Mouse (Mus musculus) brain, embryonic 14.5 days (tissue): Measurements from ENCODE around the gene Atf1. TPM values are rescaled to one million over a fixed set of nuclear protein-coding genes. Genes with fewer than 3 reads are reported as not detected.

Source experiments
- DNase-seq: peaks from one replicate; pipeline ENCODE4 v3.0.0-alpha.2; 2011; ENCODE audit warnings: low read depth
- CTCF ChIP-seq: fragments of 200-500 bp; IDR thresholded peaks from 2 replicates; pipeline ENCODE4 v1.5.1; 2012; ENCODE audit warnings: inconsistent platforms, mild to moderate bottlenecking, moderate library complexity, borderline replicate concordance; ENCODE audit not compliant: insufficient read depth, insufficient read length; ENCODE audit errors: extremely low read depth
- POLR2A ChIP-seq: fragments of 200-500 bp; IDR thresholded peaks from 2 replicates; pipeline ENCODE4 v1.6.1; 2012; ENCODE audit warnings: mild to moderate bottlenecking, inconsistent platforms, borderline replicate concordance; ENCODE audit not compliant: poor library complexity, insufficient read depth, insufficient read length, severe bottlenecking; ENCODE audit errors: extremely low read depth
- polyA plus RNA-seq: library from polyadenylated mRNA; depleted of rRNA; stranded (reverse); fragments of >200 nt; gene quantifications from 2 replicates; pipeline ENCODE4 v1.2.3, GENCODE M21; 2012; rRNA removed

The Atf1 gene
- polyA plus RNA-seq, 1 experiment, result 19.0 TPM

- DNase-seq, result no peak
- TF ChIP-seq POLR2A (no peak), CTCF (no peak)
These were observed 75.9 kb downstream of the Atf1 start for GRCm38 (mm10) chr15:100303428-100304018.

- TF ChIP-seq POLR2A (no peak; the same call in 1 of the 2 replicates), CTCF (no peak)
- DNase-seq, result peak; percentile 92
These were observed 76.7 kb downstream of the Atf1 start, which contains the start of gene Mettl7a1 for GRCm38 (mm10) chr15:100304019-100304991. Mettl7a1 (plus strand) TSS chr15:100304140.

- no peak for DNase-seq
- TF ChIP-seq POLR2A (no peak), CTCF (no peak)
These were observed 78.6 kb downstream of the Atf1 start for GRCm38 (mm10) chr15:100306201-100306600.

- peak; percentile 86 for DNase-seq
- TF ChIP-seq CTCF, result peak; percentile 31; the same call in 1 of the 2 replicates
These were observed 79.9 kb downstream of the Atf1 start for GRCm38 (mm10) chr15:100307438-100308096.

Other genes starting within 250 kb of the Atf1 start
- 25.5 and 33.7 TPM in 2 replicates for gene Dip2b, start 189.2 kb upstream of the Atf1 start, polyA plus RNA-seq
- not detected in 2 replicates for gene Tmprss12, start 53.0 kb downstream of the Atf1 start, polyA plus RNA-seq
- 11.3 and 12.7 TPM in 2 replicates for gene Mettl7a1, start 76.3 kb downstream of the Atf1 start, polyA plus RNA-seq
- gene Mettl7a3, start 107.1 kb downstream of the Atf1 start, polyA plus RNA-seq, result 0.09 and 0.11 TPM in 2 replicates
- not detected in 2 replicates for gene Methig1, start 125.3 kb downstream of the Atf1 start, polyA plus RNA-seq
- not detected in 2 replicates for gene Mettl7a2, start 125.4 kb downstream of the Atf1 start, polyA plus RNA-seq
- gene Higd1c, start 136.7 kb downstream of the Atf1 start, polyA plus RNA-seq, result not detected in 2 replicates
- gene Gm5475, start 194.3 kb downstream of the Atf1 start, polyA plus RNA-seq, result 0.03 TPM in 1 of 2 replicates, not detected in the other
- gene Slc11a2, start 197.3 kb downstream of the Atf1 start, polyA plus RNA-seq, result 37.6 and 45.6 TPM in 2 replicates
- 83.8 and 88.4 TPM in 2 replicates for gene Letmd1, start 241.2 kb downstream of the Atf1 start, polyA plus RNA-seq